ENCODE assay signal across 26 mouse cellular contexts in genomic region chr13:78985921-78986320, GRCm38 (mm10).
A peak's percentile ranks its signal among the peaks of the same experiment; 100 is the strongest.
DNase-seq lines count a peak whose midpoint lies in the region; ATAC-seq lines count a peak whose summit lies in the region.
"Had no signal": no experiment of that assay in that cellular context is flagged by ENCODE, and none has a peak within 500 bp of the region (broad histone marks: within the 10 kb centered on the region; RNA-seq: fewer than 3 reads in every experiment).

No protein-coding gene starts in this region.

- H3K27ac ChIP-seq in hindbrain, embryonic 11.5 days (ENCODE audit: low read depth, low read length), result no peak overlapping the region
- H3K27ac ChIP-seq in hindbrain, embryonic 13.5 days, result no peak overlapping the region
- H3K27ac ChIP-seq in midbrain, embryonic 11.5 days (ENCODE audit: low read depth, low read length), result no peak overlapping the region
- no peak overlapping the region for H3K27ac ChIP-seq in midbrain, embryonic 15.5 days
- H3K27ac ChIP-seq: embryonic facial prominence, embryonic 13.5 days; embryonic facial prominence, embryonic 15.5 days; forebrain, embryonic 10.5 days; forebrain, embryonic 12.5 days had no signal

- no peaks in the 10 kb centered on the region for H3K9me3 ChIP-seq in hindbrain, embryonic 11.5 days (ENCODE audit: control insufficient read depth, low read length)
- no peaks in the 10 kb centered on the region for H3K9me3 ChIP-seq in hindbrain, embryonic 13.5 days
- H3K9me3 ChIP-seq in midbrain, embryonic 11.5 days (ENCODE audit: control insufficient read depth, low read length), result no peaks in the 10 kb centered on the region
- no peaks in the 10 kb centered on the region for H3K9me3 ChIP-seq in midbrain, embryonic 15.5 days
- H3K9me3 ChIP-seq: embryonic facial prominence, embryonic 13.5 days; embryonic facial prominence, embryonic 15.5 days; forebrain, embryonic 10.5 days; forebrain, embryonic 12.5 days had no signal

- peak; percentile 14; the same call in 1 of the 2 replicates for ATAC-seq in hindbrain, embryonic 11.5 days (ENCODE audit: low FRiP score)
- no peak for ATAC-seq in hindbrain, embryonic 13.5 days (ENCODE audit: low FRiP score)
- 0 out of 2 replicates have a peak, but pooled peaks have one; percentile 42 for ATAC-seq in midbrain, embryonic 11.5 days (ENCODE audit: low FRiP score)
- no peak for ATAC-seq in midbrain, embryonic 15.5 days (replicated peaks)
- ATAC-seq: CD4-positive, CD25-positive, alpha-beta regulatory T cell, adult 4 months; forebrain, embryonic 14.5 days; forebrain, embryonic 16.5 days had no signal

- H3K4me1 ChIP-seq in hindbrain, embryonic 11.5 days (replicated peaks; ENCODE audit: control insufficient read depth, insufficient read depth, low read length), result no peaks in the 10 kb centered on the region
- no peaks in the 10 kb centered on the region for H3K4me1 ChIP-seq in hindbrain, embryonic 13.5 days (replicated peaks)
- H3K4me1 ChIP-seq in midbrain, embryonic 11.5 days (ENCODE audit: control insufficient read depth, insufficient read depth, low read length), result no peaks in the 10 kb centered on the region
- H3K4me1 ChIP-seq in midbrain, embryonic 15.5 days, result no peaks in the 10 kb centered on the region
- H3K4me1 ChIP-seq: embryonic facial prominence, embryonic 13.5 days; embryonic facial prominence, embryonic 15.5 days; forebrain, embryonic 12.5 days had no signal

- no peaks in the 10 kb centered on the region for H3K27me3 ChIP-seq in hindbrain, embryonic 11.5 days (ENCODE audit: control insufficient read depth, insufficient read depth, low read length)
- H3K27me3 ChIP-seq in hindbrain, embryonic 13.5 days, result no peaks in the 10 kb centered on the region
- no peaks in the 10 kb centered on the region for H3K27me3 ChIP-seq in midbrain, embryonic 11.5 days (ENCODE audit: control insufficient read depth, insufficient read depth, low read length)
- H3K27me3 ChIP-seq in midbrain, embryonic 15.5 days (replicated peaks), result no peaks in the 10 kb centered on the region
- H3K27me3 ChIP-seq: CH12.LX; embryonic facial prominence, embryonic 13.5 days; embryonic facial prominence, embryonic 15.5 days; forebrain, embryonic 12.5 days had no signal

- no peak overlapping the region for H3K4me2 ChIP-seq in hindbrain, embryonic 11.5 days (replicated peaks; ENCODE audit: low read depth, low read length)
- no peak overlapping the region for H3K4me2 ChIP-seq in hindbrain, embryonic 13.5 days
- H3K4me2 ChIP-seq in midbrain, embryonic 11.5 days, result no peak overlapping the region
- no peak overlapping the region for H3K4me2 ChIP-seq in midbrain, embryonic 15.5 days
- H3K4me2 ChIP-seq: embryonic facial prominence, embryonic 13.5 days; embryonic facial prominence, embryonic 15.5 days; forebrain, embryonic 12.5 days had no signal

- no peak overlapping the region for H3K4me3 ChIP-seq in hindbrain, embryonic 11.5 days (ENCODE audit: low read depth, low read length)
- no peak overlapping the region for H3K4me3 ChIP-seq in hindbrain, embryonic 13.5 days
- no peak overlapping the region for H3K4me3 ChIP-seq in midbrain, embryonic 11.5 days (ENCODE audit: low read depth, low read length)
- H3K4me3 ChIP-seq in midbrain, embryonic 15.5 days, result no peak overlapping the region
- H3K4me3 ChIP-seq: embryonic facial prominence, embryonic 13.5 days; embryonic facial prominence, embryonic 15.5 days; erythroblast, embryonic 14.5 days; forebrain, embryonic 10.5 days; forebrain, embryonic 12.5 days had no signal

- WGBS in hindbrain, embryonic 11.5 days, result 23% methylated on average over 3 of the region's 3 CpGs
- WGBS in hindbrain, embryonic 13.5 days, result 30% methylated on average over 3 of the region's 3 CpGs
- 31% methylated on average over 3 of the region's 3 CpGs for WGBS in midbrain, embryonic 11.5 days
- WGBS in midbrain, embryonic 15.5 days, result 36% methylated on average over 3 of the region's 3 CpGs

- no peaks in the 10 kb centered on the region for H3K36me3 ChIP-seq in hindbrain, embryonic 11.5 days (ENCODE audit: control insufficient read depth, insufficient read depth, low read length)
- no peaks in the 10 kb centered on the region for H3K36me3 ChIP-seq in hindbrain, embryonic 13.5 days
- no peaks in the 10 kb centered on the region for H3K36me3 ChIP-seq in midbrain, embryonic 11.5 days (ENCODE audit: control insufficient read depth, insufficient read depth, low read length)
- no peaks in the 10 kb centered on the region for H3K36me3 ChIP-seq in midbrain, embryonic 15.5 days (replicated peaks)
- H3K36me3 ChIP-seq: embryonic facial prominence, embryonic 13.5 days; embryonic facial prominence, embryonic 15.5 days; forebrain, embryonic 10.5 days; forebrain, embryonic 12.5 days had no signal

- no peak overlapping the region for H3K9ac ChIP-seq in hindbrain, embryonic 11.5 days (ENCODE audit: low read depth, low read length)
- no peak overlapping the region for H3K9ac ChIP-seq in hindbrain, embryonic 13.5 days
- no peak overlapping the region for H3K9ac ChIP-seq in midbrain, embryonic 11.5 days (ENCODE audit: low read length)
- no peak overlapping the region for H3K9ac ChIP-seq in midbrain, embryonic 15.5 days
- H3K9ac ChIP-seq: embryonic facial prominence, embryonic 13.5 days; embryonic facial prominence, embryonic 15.5 days; forebrain, embryonic 12.5 days had no signal

- no peak for DNase-seq in hindbrain, embryonic 11.5 days (ENCODE audit: low spot score)
- no peak for DNase-seq in midbrain, embryonic 11.5 days (ENCODE audit: low spot score, missing footprints)
- peak; percentile 38 for DNase-seq in ZHBTc4 (ENCODE audit: low read depth, low spot score)
- DNase-seq in layer of hippocampus, adult 18-20 months (ENCODE audit: low spot score in 2 of 2), result no peak
- DNase-seq: adrenal gland, adult 2 months; adrenal gland, postnatal 10 days; adrenal gland, postnatal 25 days; B cell, adult 2 months; cerebellum, adult 11 months; cerebellum, adult 18-20 months; cerebellum, adult 8-10 months; cerebellum, adult 9-11 months; cerebellum, postnatal 14 days; cerebellum, postnatal 36 days; embryo, embryonic 11 days had no signal

Comparison
In these comparisons a context has a peak if more than half of its experiments do, and no peak if none do; other contexts are left out.
1. ATAC-seq: peak in hindbrain, embryonic 11.5 days (single experiment) and midbrain, embryonic 11.5 days (single experiment); none in hindbrain, embryonic 13.5 days (single experiment) and midbrain, embryonic 15.5 days (single experiment).